Mouse (Mus musculus) neural tube, embryonic 13.5 days (tissue): ENCODE data around the gene Hic1. TPM values are rescaled to one million over a fixed set of nuclear protein-coding genes. Genes with fewer than 3 reads are reported as not detected.

Experiments used
- ATAC-seq: fragments of 200-750 bp; cut with Nextera tagmentation; 2 replicates; pipeline ENCODE4 v1.8.0; 2017; ENCODE audit warnings: low read depth, mild to moderate bottlenecking, moderate TSS enrichment, moderate library complexity
- H3K27ac ChIP-seq: fragments of 300-500 bp; sonication (generic); replicated peaks from 2 replicates; pipeline ENCODE4 v1.5.1; 2015; ENCODE audit warnings: moderate library complexity, mild to moderate bottlenecking, inconsistent platforms
- H3K27me3 ChIP-seq: fragments of 300-500 bp; sonication (generic); 2 replicates; pipeline ENCODE4 v1.6.1; 2015; ENCODE audit warnings: mild to moderate bottlenecking, inconsistent platforms
- H3K36me3 ChIP-seq: fragments of 300-500 bp; sonication (generic); 2 replicates; pipeline ENCODE4 v1.6.1; 2015; ENCODE audit warnings: mild to moderate bottlenecking, inconsistent platforms
- H3K4me1 ChIP-seq: fragments of 300-500 bp; sonication (generic); replicated peaks from 2 replicates; pipeline ENCODE4 v1.6.1; 2015; ENCODE audit warnings: inconsistent platforms
- H3K4me2 ChIP-seq: fragments of 300-500 bp; sonication (generic); 2 replicates; pipeline ENCODE4 v1.6.1; 2015; ENCODE audit warnings: inconsistent platforms, mild to moderate bottlenecking, moderate library complexity
- H3K4me3 ChIP-seq: fragments of 300-500 bp; sonication (generic); 2 replicates; pipeline ENCODE4 v1.5.1; 2015; ENCODE audit warnings: mild to moderate bottlenecking, inconsistent platforms
- H3K9ac ChIP-seq: fragments of 300-500 bp; sonication (generic); 2 replicates; pipeline ENCODE4 v1.6.1; 2015; ENCODE audit warnings: moderate library complexity, mild to moderate bottlenecking, inconsistent platforms
- H3K9me3 ChIP-seq: fragments of 300-500 bp; sonication (generic); 2 replicates; pipeline ENCODE4 v1.6.1; 2016; ENCODE audit warnings: inconsistent platforms
- WGBS: fragments of 180-500 bp; shearing (Covaris S2); methylation state at CpG from one replicate; pipeline ENCODE4 v1.1.7; 2015; 5-methylcytosine and 5-hydroxymethylcytosine counted together
- polyA plus RNA-seq: library from polyadenylated mRNA; unstranded; fragments of >200 nt; fragmentation: Nextera tagmentation; extraction: Ambion mirVana; gene quantifications from 2 replicates; pipeline ENCODE4 v1.2.1, GENCODE M21; 2015

Gene Hic1
- polyA plus RNA-seq, 1 experiment from 2014 or later: 7.4 TPM

GRCm38 (mm10) chr11:75136666-75137398 is 32.5 kb downstream of the Hic1 start:
- 58% methylated on average over 5 of the region's 5 CpGs for WGBS
- no peak for ATAC-seq
- Histone ChIP-seq H3K27ac (peak overlapping the region; percentile 34), H3K4me1 (peaks cover 84% of the 10 kb centered on the region), H3K9me3 (no peaks in the 10 kb centered on the region), H3K36me3 (no peaks in the 10 kb centered on the region), H3K27me3 (no peaks in the 10 kb centered on the region), H3K4me2 (no peak overlapping the region), H3K9ac (no peak overlapping the region), H3K4me3 (no peak overlapping the region)

GRCm38 (mm10) chr11:75135358-75135757 is 34.0 kb downstream of the Hic1 start:
- no peak for ATAC-seq
- Histone ChIP-seq H3K9me3 (no peaks in the 10 kb centered on the region), H3K4me3 (no peak overlapping the region), H3K36me3 (no peaks in the 10 kb centered on the region), H3K27ac (0 out of 2 replicates have a peak overlapping the region, but pooled peaks have one; percentile 79), H3K4me1 (peaks cover 71% of the 10 kb centered on the region), H3K4me2 (no peak overlapping the region), H3K9ac (no peak overlapping the region), H3K27me3 (no peaks in the 10 kb centered on the region)
- WGBS: 96% methylated on average over 4 of the region's 4 CpGs

- Histone ChIP-seq H3K9ac (no peak overlapping the region), H3K27ac (peak overlapping the region; percentile 79; the same call in 1 of the 2 replicates)
These were observed 34.7 kb downstream of the Hic1 start for GRCm38 (mm10) chr11:75134485-75135068.

GRCm38 (mm10) chr11:75133951-75134350 is 35.4 kb downstream of the Hic1 start:
- 17% methylated on average over 2 of the region's 2 CpGs for WGBS
- ATAC-seq: peak; percentile 58
- Histone ChIP-seq H3K36me3 (no peaks in the 10 kb centered on the region), H3K27me3 (no peaks in the 10 kb centered on the region), H3K4me2 (no peak overlapping the region), H3K9ac (0 out of 2 replicates have a peak overlapping the region, but pooled peaks have one; percentile 4), H3K4me1 (peaks cover 57% of the 10 kb centered on the region), H3K9me3 (no peaks in the 10 kb centered on the region), H3K27ac (peak overlapping the region; percentile 79), H3K4me3 (no peak overlapping the region)

More at GRCm38 (mm10) chr11:75134485-75135068, 34.7 kb downstream of the Hic1 start:
- no peak overlapping the region for H3K4me3 ChIP-seq
- no peak for ATAC-seq
- WGBS: 84% methylated on average over 5 of the region's 5 CpGs
- no peaks in the 10 kb centered on the region for H3K27me3 ChIP-seq
- H3K4me2 ChIP-seq: no peak overlapping the region
- H3K36me3 ChIP-seq: no peaks in the 10 kb centered on the region
- H3K4me1 ChIP-seq: peaks cover 63% of the 10 kb centered on the region
- H3K9me3 ChIP-seq: no peaks in the 10 kb centered on the region

- Histone ChIP-seq H3K9ac (0 out of 2 replicates have a peak overlapping the region, but pooled peaks have one; percentile 4), H3K4me1 (peaks cover 51% of the 10 kb centered on the region), H3K4me2 (no peak overlapping the region), H3K36me3 (no peaks in the 10 kb centered on the region), H3K4me3 (no peak overlapping the region), H3K27me3 (no peaks in the 10 kb centered on the region), H3K27ac (peak overlapping the region; percentile 79), H3K9me3 (no peaks in the 10 kb centered on the region)
- no peak for ATAC-seq
- 89% methylated on average over 5 of the region's 5 CpGs for WGBS
These were observed 35.9 kb downstream of the Hic1 start for GRCm38 (mm10) chr11:75133391-75133790.

GRCm38 (mm10) chr11:75132278-75132677 is 37.0 kb downstream of the Hic1 start:
- Histone ChIP-seq H3K4me3 (no peak overlapping the region), H3K27ac (peak overlapping the region; percentile 79; the same call in 1 of the 2 replicates), H3K36me3 (0 out of 2 replicates have a peak, but pooled peaks cover 2% of the 10 kb centered on the region), H3K4me2 (no peak overlapping the region), H3K9ac (no peak overlapping the region), H3K9me3 (no peaks in the 10 kb centered on the region), H3K4me1 (peaks cover 47% of the 10 kb centered on the region), H3K27me3 (no peaks in the 10 kb centered on the region)
- WGBS: 74% methylated on average over 5 of the region's 5 CpGs
- no peak for ATAC-seq

- Histone ChIP-seq H3K4me2 (no peak overlapping the region), H3K27me3 (no peaks in the 10 kb centered on the region), H3K4me1 (peaks cover 39% of the 10 kb centered on the region), H3K36me3 (0 out of 2 replicates have a peak, but pooled peaks cover 2% of the 10 kb centered on the region), H3K27ac (no peak overlapping the region), H3K9me3 (no peaks in the 10 kb centered on the region), H3K4me3 (no peak overlapping the region), H3K9ac (no peak overlapping the region)
- no peak for ATAC-seq
- WGBS: 88% methylated on average over 4 of the region's 4 CpGs
These were observed 38.0 kb downstream of the Hic1 start for GRCm38 (mm10) chr11:75131300-75131699.

- Histone ChIP-seq H3K4me3 (no peak overlapping the region), H3K9me3 (no peaks in the 10 kb centered on the region), H3K9ac (no peak overlapping the region), H3K4me2 (no peak overlapping the region), H3K27ac (no peak overlapping the region), H3K27me3 (no peaks in the 10 kb centered on the region), H3K36me3 (0 out of 2 replicates have a peak, but pooled peaks cover 2% of the 10 kb centered on the region), H3K4me1 (peaks cover 26% of the 10 kb centered on the region)
- ATAC-seq: no peak
- 95% methylated on average over 6 of the region's 6 CpGs for WGBS
These were observed 39.8 kb downstream of the Hic1 start for GRCm38 (mm10) chr11:75129481-75129880.

GRCm38 (mm10) chr11:75126384-75126783 is 42.9 kb downstream of the Hic1 start:
- Histone ChIP-seq H3K4me3 (no peak overlapping the region), H3K27ac (no peak overlapping the region), H3K4me2 (no peak overlapping the region), H3K4me1 (no peaks in the 10 kb centered on the region), H3K9ac (no peak overlapping the region), H3K9me3 (no peaks in the 10 kb centered on the region), H3K27me3 (no peaks in the 10 kb centered on the region), H3K36me3 (0 out of 2 replicates have a peak, but pooled peaks cover 2% of the 10 kb centered on the region)
- 96% methylated on average over 3 of the region's 3 CpGs for WGBS
- no peak for ATAC-seq

GRCm38 (mm10) chr11:75124406-75124805 is 44.9 kb downstream of the Hic1 start:
- ATAC-seq: no peak
- H3K4me3 ChIP-seq: no peak overlapping the region
- no peak overlapping the region for H3K27ac ChIP-seq
- H3K9me3 ChIP-seq: no peaks in the 10 kb centered on the region
- H3K4me2 ChIP-seq: no peak overlapping the region
- H3K36me3 ChIP-seq: 0 out of 2 replicates have a peak, but pooled peaks cover 2% of the 10 kb centered on the region
- peaks cover 6% of the 10 kb centered on the region; the same call in 1 of the 2 replicates for H3K4me1 ChIP-seq
- H3K27me3 ChIP-seq: no peaks in the 10 kb centered on the region
- 93% methylated on average over 2 of the region's 2 CpGs for WGBS
- no peak overlapping the region for H3K9ac ChIP-seq

- Histone ChIP-seq H3K27ac (no peak overlapping the region), H3K36me3 (no peaks in the 10 kb centered on the region), H3K4me1 (peaks cover 7% of the 10 kb centered on the region; the same call in 1 of the 2 replicates), H3K4me3 (no peak overlapping the region), H3K27me3 (no peaks in the 10 kb centered on the region), H3K4me2 (no peak overlapping the region), H3K9me3 (no peaks in the 10 kb centered on the region), H3K9ac (no peak overlapping the region)
- WGBS: 71% methylated on average over 1 of the region's 1 CpGs
- no peak for ATAC-seq
These were observed 48.0 kb downstream of the Hic1 start for GRCm38 (mm10) chr11:75121348-75121747.

- Histone ChIP-seq H3K36me3 (no peaks in the 10 kb centered on the region), H3K9ac (no peak overlapping the region), H3K4me3 (no peak overlapping the region), H3K4me2 (no peak overlapping the region), H3K4me1 (peaks cover 7% of the 10 kb centered on the region; the same call in 1 of the 2 replicates), H3K9me3 (no peaks in the 10 kb centered on the region), H3K27me3 (no peaks in the 10 kb centered on the region), H3K27ac (no peak overlapping the region)
- WGBS: 82% methylated on average over 3 of the region's 3 CpGs
- no peak for ATAC-seq
These were observed 49.5 kb downstream of the Hic1 start for GRCm38 (mm10) chr11:75119841-75120240.
